Mouse (Mus musculus) gonadal fat pad, adult 2 months (tissue): ENCODE results near the gene Gpt2. TPM values are rescaled to one million over a fixed set of nuclear protein-coding genes. Genes with fewer than 3 reads are reported as not detected.

Source experiments
- DNase-seq: peaks from one replicate; pipeline ENCODE4 v3.0.0-alpha.2; 2012; ENCODE audit warnings: low read depth
- polyA plus RNA-seq: library from polyadenylated mRNA; depleted of rRNA; stranded (reverse); fragments of >200 nt; gene quantifications from 2 replicates; pipeline ENCODE4 v1.2.3, GENCODE M21; 2012; rRNA removed

Gene Gpt2
- 86.5 and 105 TPM in 2 replicates for polyA plus RNA-seq

- no peak for DNase-seq
Observed at GRCm38 (mm10) chr8:85492125-85492875, at the start of gene Gpt2. Gene Gpt2 (plus strand): TSS chr8:85492576.

- no peak for DNase-seq
Observed at GRCm38 (mm10) chr8:85444092-85444491, 48.3 kb upstream of the Gpt2 start.

DNA sequence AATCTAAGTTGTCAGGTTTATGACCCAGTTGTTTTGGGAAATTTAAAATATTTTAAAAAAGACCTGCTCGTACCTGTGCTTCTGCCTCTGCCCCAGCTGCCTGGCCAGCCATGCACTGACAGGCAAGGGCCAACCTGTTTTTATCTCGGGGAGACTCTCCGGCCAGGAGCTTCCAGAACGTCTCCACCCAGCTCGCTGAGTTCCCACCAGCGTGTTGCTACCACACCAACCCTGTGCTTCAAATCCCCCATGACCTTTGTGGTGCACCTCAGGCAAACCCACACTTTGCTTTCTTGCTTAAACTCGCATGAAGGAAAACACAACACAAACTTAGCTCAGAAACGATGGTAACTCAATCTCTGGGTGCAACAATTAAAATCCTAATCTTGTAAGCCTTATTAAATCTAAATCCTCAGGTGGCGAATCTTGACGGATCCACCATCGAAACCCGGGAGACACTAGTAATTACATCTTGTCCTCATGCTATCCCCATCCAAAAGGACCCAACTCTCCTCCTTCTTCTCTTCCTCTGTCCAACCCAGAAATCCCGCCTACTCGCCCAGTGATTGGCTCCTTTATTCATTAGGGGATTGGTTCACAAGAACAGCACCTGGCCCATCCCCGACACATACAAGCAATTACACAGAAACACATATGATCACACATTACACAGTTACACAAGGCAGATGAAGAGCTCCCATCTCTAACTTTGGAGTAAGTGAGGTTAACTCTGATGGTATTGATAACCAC lies 46.3 kb upstream of the Gpt2 start:
- DNase-seq = no peak

DNA sequence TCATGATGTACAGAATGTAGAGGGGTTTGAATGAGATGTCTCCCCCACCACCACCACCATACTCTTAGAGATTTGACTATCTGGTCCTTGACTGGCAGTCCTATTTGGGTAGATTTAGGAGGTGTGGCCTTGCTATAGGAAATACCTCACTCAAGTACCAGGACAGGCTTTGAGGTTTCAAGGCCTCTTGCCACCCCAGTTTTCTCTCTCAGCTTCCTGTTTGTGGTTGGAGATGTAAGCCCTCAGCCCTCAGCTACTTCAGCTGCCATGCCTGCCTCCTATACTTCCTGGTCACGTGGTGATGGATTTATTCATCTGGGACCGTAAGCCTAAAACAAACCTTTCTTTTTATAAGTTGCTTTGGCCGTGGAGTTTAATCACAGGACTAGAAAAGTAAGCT lies 42.0 kb upstream of the Gpt2 start:
- DNase-seq = no peak

GRCm38 (mm10) chr8:85452328-85452727 lies 40.0 kb upstream of the Gpt2 start:
- no peak for DNase-seq

- DNase-seq = no peak
Observed at GRCm38 (mm10) chr8:85453256-85453655, 39.1 kb upstream of the Gpt2 start.

- DNase-seq = no peak
Observed at GRCm38 (mm10) chr8:85454750-85455149, 37.6 kb upstream of the Gpt2 start.

DNA sequence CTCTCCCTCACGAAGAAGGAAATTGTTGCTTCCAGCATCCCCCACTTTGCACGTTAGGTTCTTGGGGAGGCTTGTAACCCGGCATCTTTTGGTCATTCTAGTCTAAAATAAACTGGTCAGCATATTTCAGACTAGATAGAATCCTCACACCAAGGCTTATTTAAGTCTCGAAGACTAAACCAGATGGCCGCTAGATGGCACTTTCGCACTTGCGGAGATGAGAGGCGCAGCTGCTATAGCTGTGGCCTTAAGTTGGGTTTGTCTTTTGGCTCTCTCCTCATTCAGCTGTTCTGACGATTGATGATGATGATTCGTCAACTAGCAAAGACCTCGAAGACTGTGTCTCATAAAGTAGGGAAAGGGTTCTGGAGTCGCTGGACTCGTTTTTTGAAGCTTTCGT lies 35.8 kb upstream of the Gpt2 start:
- no peak for DNase-seq

GRCm38 (mm10) chr8:85459582-85459981 lies 32.8 kb upstream of the Gpt2 start:
- DNase-seq = no peak

DNA sequence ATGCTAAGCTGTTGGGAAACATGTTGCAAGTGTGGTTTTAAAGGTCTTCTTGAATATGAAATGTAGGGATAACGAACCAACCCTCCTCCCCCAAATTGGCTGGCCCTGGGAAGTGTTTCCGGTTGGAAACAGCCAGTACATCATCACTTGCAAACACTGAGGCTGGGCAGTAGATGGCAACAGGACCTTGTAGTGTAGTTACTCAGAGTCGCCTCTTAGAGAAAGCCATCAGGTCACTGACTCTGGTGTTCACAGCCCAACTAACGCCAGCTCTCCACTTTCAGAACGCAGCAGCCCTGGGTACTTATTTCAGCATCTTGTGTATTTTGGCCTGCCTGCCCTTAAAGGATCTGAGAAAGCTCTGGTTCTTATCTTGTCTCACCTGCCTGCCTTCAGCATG lies 31.6 kb upstream of the Gpt2 start:
- no peak for DNase-seq

GRCm38 (mm10) chr8:85461377-85461776 lies 31.0 kb upstream of the Gpt2 start:
- no peak for DNase-seq

DNA sequence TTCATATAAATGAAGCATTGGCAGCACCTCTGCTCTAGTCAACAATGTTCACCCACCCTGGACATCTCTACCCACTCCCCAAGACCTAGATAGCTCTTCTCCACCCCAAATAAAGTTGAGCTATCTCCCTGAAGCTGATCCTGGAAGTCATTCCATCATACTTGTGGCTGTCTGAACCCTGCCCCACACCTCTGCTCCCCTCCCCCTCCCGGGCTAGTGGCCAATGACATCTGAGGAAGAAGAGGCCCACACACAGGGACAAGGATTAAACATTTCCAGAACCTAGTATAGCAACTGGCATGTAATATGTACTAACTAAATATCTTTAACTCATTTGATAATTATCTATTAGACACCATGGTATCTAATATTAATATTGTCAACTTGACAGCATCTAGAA lies 29.9 kb upstream of the Gpt2 start:
- DNase-seq = no peak

DNA sequence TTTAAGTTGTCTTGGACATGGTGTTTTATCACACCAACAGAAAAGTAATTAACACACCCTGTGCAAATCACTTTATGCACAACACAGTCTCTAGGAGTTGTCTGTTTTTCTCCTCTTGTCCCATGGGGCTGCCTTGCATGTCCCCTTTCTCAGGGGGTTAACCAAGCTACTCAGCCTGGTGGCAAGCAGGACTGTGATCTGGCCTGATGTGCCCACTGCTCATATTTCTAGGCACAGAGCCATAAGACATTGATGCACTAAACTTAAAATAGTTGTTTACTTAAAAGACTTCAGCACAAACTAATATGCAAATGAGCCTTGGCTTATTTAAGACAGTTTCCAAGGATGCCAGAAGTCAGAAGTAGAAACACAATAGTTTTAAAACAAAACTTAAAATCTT lies 28.1 kb upstream of the Gpt2 start:
- DNase-seq = no peak

GRCm38 (mm10) chr8:85466056-85466455 lies 26.3 kb upstream of the Gpt2 start:
- no peak for DNase-seq

DNA sequence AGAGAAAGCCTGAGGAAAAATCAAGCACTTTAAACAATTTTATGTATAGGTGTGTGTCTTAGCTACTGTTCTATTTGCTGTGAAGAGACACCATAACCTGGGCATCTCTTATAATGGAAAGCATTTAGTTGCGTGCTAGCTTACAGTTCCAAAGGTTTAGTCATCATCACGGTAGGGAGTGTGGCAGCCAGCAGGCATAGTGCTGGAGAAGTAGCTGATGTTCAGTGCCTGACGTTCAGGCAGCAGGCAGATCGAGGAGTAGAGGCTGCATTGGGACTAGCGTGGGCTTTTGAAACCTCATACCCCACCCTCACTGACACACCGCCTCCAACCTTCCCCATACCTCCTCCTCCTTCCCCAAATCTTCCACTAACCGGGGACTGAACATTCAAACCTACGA lies 21.6 kb upstream of the Gpt2 start:
- DNase-seq = no peak

GRCm38 (mm10) chr8:85472800-85473199 lies 19.6 kb upstream of the Gpt2 start:
- no peak for DNase-seq

- DNase-seq = no peak
Observed at GRCm38 (mm10) chr8:85473246-85473645, 19.1 kb upstream of the Gpt2 start.

DNA sequence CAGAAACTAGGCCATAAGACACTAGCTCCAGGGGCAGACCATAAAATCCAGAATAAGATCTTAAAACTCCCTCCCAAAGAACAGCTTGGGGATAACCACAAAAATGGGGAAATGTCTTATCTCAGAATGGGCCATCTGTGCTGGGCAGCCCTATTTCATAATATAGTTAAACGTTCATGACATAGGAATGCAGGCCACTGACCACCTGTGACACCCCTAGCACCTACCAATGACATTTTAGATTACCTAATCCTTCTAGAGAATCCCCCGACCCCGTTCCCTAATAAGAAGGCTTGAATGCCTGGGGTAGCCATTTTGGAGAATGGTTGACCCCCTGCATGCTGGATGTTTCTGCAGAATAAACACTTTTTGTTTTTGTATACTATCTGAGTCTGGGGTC lies 17.5 kb upstream of the Gpt2 start:
- DNase-seq = no peak

DNA sequence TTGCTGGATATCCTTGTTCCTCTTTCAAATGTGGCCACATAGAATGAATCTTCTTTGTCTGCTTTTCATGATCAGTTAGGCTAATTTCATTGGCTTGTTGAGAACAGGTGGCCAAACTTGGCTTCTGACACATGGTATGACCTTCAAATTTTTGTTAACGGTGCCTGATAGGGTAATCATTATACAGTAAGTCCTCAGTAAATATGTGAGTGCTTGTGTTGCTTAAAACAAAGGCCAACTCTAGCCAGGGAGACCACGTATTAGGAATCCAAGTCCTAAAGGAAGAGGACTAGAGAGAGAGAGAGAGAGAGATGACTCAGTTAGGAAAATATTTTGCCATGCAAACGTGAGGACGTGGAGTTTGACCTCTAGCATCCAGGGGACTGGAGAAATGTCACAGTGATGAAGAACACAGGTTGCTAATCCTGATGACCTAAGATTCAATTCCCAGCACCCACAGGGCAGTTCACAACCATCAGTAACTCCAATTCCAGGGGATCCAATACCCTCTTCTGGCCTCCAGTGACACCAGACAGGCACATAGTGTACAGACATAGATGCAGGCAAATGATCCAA lies 15.3 kb upstream of the Gpt2 start:
- no peak for DNase-seq

DNA sequence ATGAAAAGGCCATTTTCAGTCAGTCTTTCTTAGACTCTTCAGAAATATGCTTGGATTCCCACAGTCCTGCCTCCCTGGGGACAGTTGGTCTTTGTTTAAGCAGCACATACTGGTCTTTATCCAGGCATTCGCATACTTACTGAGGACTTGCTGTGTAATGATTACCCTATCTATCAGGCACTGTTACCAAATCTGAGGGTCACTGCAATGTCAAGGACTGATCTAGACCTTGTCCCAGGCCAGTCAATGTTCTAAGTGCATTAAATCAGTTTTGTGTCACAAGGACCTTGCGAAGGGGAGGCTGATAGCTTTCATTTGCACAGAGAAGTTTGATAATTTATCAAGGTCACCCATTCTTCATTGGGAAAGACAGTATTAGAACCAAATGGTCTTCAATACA lies 14.0 kb upstream of the Gpt2 start:
- DNase-seq = no peak

GRCm38 (mm10) chr8:85479710-85480109 lies 12.7 kb upstream of the Gpt2 start:
- no peak for DNase-seq

DNA sequence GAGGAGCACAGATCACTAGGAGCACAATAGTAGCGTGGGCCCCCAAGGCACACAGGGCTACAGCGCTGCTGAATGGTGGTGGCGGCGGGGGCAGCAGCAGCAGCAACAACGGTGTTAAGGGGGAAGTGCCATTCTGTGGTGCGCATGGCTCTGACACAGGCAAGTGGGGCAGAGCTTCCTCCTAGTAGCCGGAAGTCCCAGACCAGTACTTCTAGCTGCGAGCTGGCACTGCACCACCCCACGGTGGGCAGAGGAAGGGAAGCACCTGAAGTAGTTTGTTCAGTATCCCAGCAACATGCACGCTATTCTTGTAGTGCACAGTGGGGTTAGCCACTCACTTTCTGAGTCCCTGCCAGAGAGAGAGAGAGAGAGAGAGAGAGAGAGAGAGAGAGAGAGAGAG lies 10.5 kb upstream of the Gpt2 start:
- no peak for DNase-seq

- no peak for DNase-seq
Observed at GRCm38 (mm10) chr8:85482427-85482826, 9.9 kb upstream of the Gpt2 start.
